Mouse (Mus musculus) small intestine, adult 2 months (tissue): Measurements from ENCODE around the gene Dcbld1.

ENCODE experiments used
- CTCF ChIP-seq: fragments of 200-500 bp; IDR thresholded peaks from 2 replicates; pipeline ENCODE4 v1.5.1; 2012; ENCODE audit warnings: low read depth, mild to moderate bottlenecking, control low read depth, inconsistent platforms, low read length, moderate library complexity, mixed read lengths; ENCODE audit not compliant: insufficient replicate concordance, insufficient read length; ENCODE audit errors: extremely low read depth
- POLR2A ChIP-seq: fragments of 200-500 bp; IDR thresholded peaks from 2 replicates; pipeline ENCODE4 v1.6.1; 2012; ENCODE audit warnings: low read depth, mild to moderate bottlenecking, control low read depth, inconsistent platforms, low read length, moderate library complexity

DNA sequence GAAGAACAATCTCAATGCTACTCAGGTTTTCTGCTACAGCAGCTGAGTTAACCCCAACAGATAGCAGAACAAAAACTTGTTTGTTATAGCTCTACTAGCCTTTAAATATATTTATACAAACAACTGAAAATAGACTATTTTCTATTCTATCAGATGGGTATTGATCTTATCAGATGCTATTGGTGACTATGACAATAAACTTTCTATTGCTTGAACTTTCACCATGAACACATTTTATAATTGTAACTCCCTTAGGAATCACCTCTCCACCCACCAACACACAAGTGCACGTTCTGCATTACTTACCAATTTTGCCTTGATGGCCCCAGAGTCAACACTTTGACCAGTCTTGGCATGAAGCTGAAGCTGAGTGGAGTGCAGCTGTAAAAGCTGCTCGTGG lies 125.0 kb downstream of the Dcbld1 start, which contains the start of gene Gm26741:
- TF ChIP-seq CTCF: no peak
- no peak for TF ChIP-seq POLR2A
